Mouse (Mus musculus): ENCODE data around the gene Ccnq.

The Ccnq gene

DNA sequence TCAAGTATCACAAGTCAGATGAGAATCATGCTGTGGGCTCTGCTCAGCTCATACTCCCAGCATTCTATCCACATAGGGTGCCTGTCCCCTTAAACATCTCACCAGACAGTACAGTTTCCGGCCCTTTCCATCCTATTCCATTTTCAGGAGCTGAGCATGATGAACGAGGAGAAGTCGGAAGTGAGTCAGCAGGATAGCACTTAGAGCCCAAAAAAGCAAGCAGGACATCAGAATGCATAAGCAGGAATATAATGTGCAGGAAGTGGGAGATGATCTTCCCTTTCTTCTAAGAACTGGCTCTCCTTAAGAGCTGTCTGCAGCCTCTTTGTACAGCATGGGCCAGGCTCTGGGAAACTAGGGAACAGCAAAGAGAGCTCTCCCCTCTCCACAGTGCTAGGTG lies 49.2 kb downstream of the Ccnq start:
- DNase-seq (ENCODE audit: extremely low read depth, insufficient read length, low spot score) = no peak

All from 3134 (cell line).